Mouse (Mus musculus) hematopoietic stem cell, adult 5-6 weeks (primary cell): ENCODE measurements around the gene Slc2a4. TPM values are rescaled to one million over a fixed set of nuclear protein-coding genes. Genes with fewer than 3 reads are reported as not detected.

Source experiments
- ATAC-seq, 2 experiments: fragments of 125-278 bp in 1 of 2; replicated peaks in 1 of 2; 2 replicates each; pipeline ENCODE4 v1.8.0; 2016 to 2017; ENCODE audit warnings: inconsistent platforms in 2 of 2, mild to moderate bottlenecking in 2 of 2, moderate number of reproducible peaks in 2 of 2, low read depth in 1 of 2, moderate TSS enrichment in 1 of 2; ENCODE audit not compliant: low FRiP score in 2 of 2, poor library complexity in 2 of 2, severe bottlenecking in 2 of 2, insufficient read depth in 1 of 2, low TSS enrichment in 1 of 2
- total RNA-seq: library from RNA; stranded (forward); fragments of 172-1452, 232-1000 nt; gene quantifications from 2 replicates; pipeline ENCODE4 v1.2.3, GENCODE M21; 2017

Slc2a4 gene
- total RNA-seq, result not detected in 2 replicates

DNA sequence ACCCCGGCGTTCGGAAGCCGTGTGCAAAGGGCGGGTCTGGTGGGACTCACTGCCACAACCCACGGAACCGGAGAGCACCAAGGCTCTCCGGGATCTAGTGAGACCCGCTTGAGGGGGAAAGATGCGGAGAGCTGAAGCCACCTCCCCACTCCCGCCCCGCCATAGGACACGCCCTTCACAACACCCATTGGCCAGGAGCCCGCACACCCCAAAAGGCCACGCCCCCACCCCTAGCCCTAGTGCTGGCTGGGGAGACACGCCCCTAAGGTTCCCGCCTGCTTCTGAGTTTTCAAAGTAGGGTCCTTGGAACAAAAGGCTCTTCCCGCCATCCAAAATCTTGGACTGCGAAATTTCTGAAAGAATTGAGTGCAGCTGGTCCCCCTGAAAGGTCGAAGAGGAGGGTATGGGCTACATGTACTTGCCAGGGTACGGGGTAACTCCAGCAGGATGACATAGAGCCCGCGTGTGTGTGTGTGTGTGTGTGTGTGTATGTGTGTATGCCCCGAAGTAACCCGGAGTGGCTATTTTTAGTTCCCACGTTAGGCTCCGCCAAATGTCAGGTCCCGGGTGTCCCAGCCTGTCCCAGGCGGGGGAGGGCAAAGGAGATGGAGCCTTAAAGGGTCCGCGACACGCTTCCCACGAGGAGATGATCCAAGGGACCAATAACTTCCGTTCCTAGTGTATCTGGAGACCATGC, at the start of gene Slc2a4:
Slc2a4 (minus strand) TSS at position 123 of the 697 bp plus-strand sequence.
- peak; percentile 87 to 90 for ATAC-seq

GRCm38 (mm10) chr11:69997070-69997509, 49.1 kb upstream of the Slc2a4 start:
- ATAC-seq, result peak in 1 of 2 experiments; percentile 12; a peak in 3 of 4 replicates

- ATAC-seq, result no peak
Measured at GRCm38 (mm10) chr11:69996161-69997061, 48.4 kb upstream of the Slc2a4 start.

GRCm38 (mm10) chr11:69995391-69995960, 47.5 kb upstream of the Slc2a4 start, which contains the start of gene Phf23:
Phf23 (plus strand) TSS chr11:69995777.
- ATAC-seq, result peak; percentile 68 to 74

DNA sequence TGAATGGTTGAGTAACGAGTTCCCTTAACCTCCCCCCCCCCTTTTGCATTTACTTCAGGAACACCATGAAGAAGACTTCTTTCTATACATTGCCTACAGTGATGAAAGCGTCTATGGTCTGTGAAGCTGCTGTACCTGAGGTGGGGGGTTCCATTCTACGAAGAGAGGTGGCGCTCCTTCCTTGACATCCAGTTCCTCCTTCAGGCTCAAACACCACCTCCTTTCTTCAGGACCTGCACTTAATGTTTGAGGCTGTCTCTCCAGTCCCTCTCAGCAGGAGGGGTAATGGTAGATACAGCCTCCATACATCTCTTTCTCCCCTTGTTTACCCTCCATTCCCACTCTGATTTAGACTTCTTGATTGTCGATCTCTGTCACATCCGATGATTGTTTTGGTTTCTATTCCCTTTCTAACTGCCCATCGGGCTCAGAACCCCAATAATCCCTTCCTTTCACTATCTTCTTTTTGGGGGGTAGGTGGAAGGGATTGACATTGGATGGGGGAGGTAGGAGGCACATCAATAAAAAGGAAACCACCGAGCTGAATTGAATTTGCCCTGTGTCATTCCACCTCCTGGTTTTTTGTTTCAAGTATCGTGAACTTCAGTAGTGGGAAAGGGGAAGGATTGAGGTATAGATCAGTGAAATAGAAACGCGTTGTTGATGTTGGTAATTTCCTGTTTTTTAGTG, 46.6 kb upstream of the Slc2a4 start:
- ATAC-seq, result no peak

- no peak for ATAC-seq
Measured at GRCm38 (mm10) chr11:69992932-69993331, 44.9 kb upstream of the Slc2a4 start.

- ATAC-seq, result no peak
Measured at GRCm38 (mm10) chr11:69992396-69992795, 44.4 kb upstream of the Slc2a4 start.

DNA sequence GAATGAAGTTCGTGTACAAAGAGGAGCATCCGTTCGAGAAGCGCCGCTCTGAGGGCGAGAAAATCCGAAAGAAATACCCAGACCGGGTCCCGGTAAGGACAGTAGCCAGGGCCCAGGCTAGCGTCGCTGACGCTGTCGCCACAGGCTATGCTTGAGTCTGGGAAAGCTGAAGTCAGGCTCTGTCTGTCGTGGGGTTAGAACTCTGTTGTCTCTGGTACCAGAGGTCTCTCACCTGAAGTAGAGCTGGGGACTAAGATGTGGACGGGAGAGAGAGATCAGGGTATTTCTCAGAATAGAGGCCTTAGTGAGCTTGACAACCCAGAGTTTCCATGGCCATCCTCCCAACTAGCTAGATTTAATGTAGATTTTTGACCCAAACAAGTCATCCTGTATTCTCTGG, 43.7 kb upstream of the Slc2a4 start:
- ATAC-seq, result no peak

- peak; percentile 72 to 73 for ATAC-seq
Measured at GRCm38 (mm10) chr11:69990850-69991691, 43.1 kb upstream of the Slc2a4 start, which contains the start of gene Gabarap. Gabarap (plus strand) TSS chr11:69991143.

- ATAC-seq, result no peak
Measured at GRCm38 (mm10) chr11:69989949-69990348, 42.0 kb upstream of the Slc2a4 start.

DNA sequence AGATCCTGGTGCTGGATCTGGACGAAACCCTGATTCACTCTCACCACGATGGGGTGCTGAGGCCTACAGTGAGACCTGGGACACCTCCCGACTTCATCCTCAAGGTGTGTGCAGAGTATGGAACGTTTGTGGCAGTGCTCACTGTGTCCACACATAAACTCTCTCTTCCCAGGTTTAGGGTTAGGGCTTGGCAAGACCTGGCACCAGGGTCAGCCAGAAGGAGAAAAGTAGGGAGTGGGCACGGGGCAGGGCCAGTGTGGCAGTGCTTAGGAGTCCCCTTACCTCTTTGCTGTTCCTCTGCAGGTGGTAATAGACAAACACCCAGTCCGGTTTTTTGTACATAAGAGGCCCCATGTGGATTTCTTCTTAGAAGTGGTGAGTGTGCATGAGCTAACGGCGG, 36.4 kb upstream of the Slc2a4 start:
- ATAC-seq, result no peak

DNA sequence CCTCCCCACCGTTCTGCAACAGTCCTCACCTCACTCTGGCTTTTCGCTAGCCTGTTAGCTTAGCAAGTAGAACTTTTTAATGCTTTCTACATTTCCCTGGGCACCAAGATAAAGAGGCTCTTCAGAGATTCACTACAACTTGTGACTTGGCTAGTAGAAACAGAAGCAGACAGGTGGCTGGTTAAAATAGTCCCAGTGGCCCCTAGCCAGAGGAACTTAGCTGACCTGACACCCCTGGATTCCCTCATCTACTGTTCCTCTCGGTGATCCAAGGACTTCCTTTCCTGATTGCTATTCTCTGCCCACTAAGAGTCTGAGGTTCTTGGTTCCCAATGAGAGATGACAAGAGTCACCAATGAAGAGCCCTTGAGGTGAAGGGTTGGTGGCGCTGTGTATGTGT, 35.4 kb upstream of the Slc2a4 start:
- ATAC-seq, result no peak

GRCm38 (mm10) chr11:69982877-69983276, 34.9 kb upstream of the Slc2a4 start:
- no peak for ATAC-seq

DNA sequence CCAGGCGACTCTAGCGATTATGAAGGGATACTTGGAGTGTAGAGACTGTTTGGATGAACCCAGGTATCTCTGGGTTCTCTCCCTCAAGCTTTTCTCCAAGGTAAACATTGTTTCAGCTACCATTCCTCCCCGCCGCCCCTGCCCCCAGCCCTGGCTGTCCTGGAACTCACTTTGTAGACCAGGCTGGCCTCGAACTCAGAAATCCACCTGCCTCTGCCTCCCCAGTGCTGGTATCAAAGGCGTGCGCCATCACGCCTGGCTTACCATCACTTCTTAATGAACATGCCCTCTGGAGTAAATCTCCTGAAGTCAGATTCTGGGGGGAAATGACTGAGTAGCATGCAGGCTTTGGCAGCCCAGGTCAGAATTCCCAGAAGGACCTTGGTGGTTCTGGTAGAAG, 34.2 kb upstream of the Slc2a4 start, which contains the start of gene Elp5:
Elp5 (minus strand) TSS at position 293 of the 400 bp plus-strand sequence.
- no peak for ATAC-seq

DNA sequence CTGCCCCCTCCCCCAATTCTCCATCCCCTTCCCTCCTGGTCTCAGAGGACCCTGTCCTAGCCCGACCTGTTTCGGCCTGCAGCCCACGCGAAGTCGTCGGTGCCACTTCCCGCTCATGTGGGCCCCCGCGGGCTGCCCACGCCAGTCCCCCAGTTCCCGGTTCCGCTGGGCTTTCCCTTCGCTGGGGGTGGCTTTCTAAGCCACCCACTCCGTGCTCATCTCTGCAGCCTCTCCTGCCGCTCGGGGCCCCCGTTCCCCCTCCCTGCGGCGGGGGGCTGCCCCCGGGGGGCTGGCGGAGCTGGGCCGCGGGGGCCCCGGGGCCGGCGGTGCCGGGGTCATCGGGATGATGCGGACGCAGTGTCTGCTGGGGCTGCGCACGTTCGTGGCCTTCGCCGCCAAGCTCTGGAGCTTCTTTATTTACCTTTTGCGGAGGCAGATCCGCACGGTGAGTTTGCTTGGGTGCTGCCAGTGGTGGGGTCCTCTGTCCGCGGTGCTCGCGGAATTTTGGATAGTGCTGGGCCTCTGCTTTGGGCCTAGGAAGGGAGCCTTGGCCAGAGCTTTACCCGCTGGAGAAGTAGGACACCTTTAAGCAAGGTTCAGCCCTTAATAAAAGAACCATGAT, 33.3 kb upstream of the Slc2a4 start, which contains the start of gene Ctdnep1:
Ctdnep1 (plus strand) TSS at position 16 of the 622 bp plus-strand sequence.
- ATAC-seq, result no peak
